Mouse (Mus musculus) hindbrain, embryonic 13.5 days (tissue): ENCODE data around the gene Tpd52l2. TPM values are rescaled to one million over a fixed set of nuclear protein-coding genes. Genes with fewer than 3 reads are reported as not detected.

Source experiments
- ATAC-seq: fragments of 200-750 bp; cut with Nextera tagmentation; 2 replicates; pipeline ENCODE4 v1.8.0; 2017; ENCODE audit warnings: moderate TSS enrichment; ENCODE audit not compliant: low FRiP score
- H3K27ac ChIP-seq: fragments of 300-500 bp; sonication (generic); 2 replicates; pipeline ENCODE4 v1.5.1; 2015; ENCODE audit warnings: inconsistent platforms, mild to moderate bottlenecking, moderate library complexity
- H3K27me3 ChIP-seq: fragments of 300-500 bp; sonication (generic); 2 replicates; pipeline ENCODE4 v1.6.1; 2015; ENCODE audit warnings: mild to moderate bottlenecking, inconsistent platforms
- H3K36me3 ChIP-seq: fragments of 300-500 bp; sonication (generic); 2 replicates; pipeline ENCODE4 v1.6.1; 2015; ENCODE audit warnings: mild to moderate bottlenecking, inconsistent platforms
- H3K4me1 ChIP-seq: fragments of 300-500 bp; sonication (generic); replicated peaks from 2 replicates; pipeline ENCODE4 v1.6.1; 2015; ENCODE audit warnings: inconsistent platforms
- H3K4me2 ChIP-seq: fragments of 300-500 bp; sonication (generic); 2 replicates; pipeline ENCODE4 v1.6.1; 2015; ENCODE audit warnings: inconsistent platforms, mild to moderate bottlenecking, moderate library complexity
- H3K4me3 ChIP-seq: fragments of 300-500 bp; sonication (generic); 2 replicates; pipeline ENCODE4 v1.5.1; 2015; ENCODE audit warnings: mild to moderate bottlenecking, inconsistent platforms
- H3K9ac ChIP-seq: fragments of 300-500 bp; sonication (generic); 2 replicates; pipeline ENCODE4 v1.6.1; 2015; ENCODE audit warnings: mild to moderate bottlenecking, inconsistent platforms
- H3K9me3 ChIP-seq: fragments of 300-500 bp; sonication (generic); 2 replicates; pipeline ENCODE4 v1.6.1; 2016; ENCODE audit warnings: inconsistent platforms
- WGBS: fragments of 180-500 bp; shearing (Covaris S2); methylation state at CpG from one replicate; pipeline ENCODE4 v1.1.7; 2015; 5-methylcytosine and 5-hydroxymethylcytosine counted together
- polyA plus RNA-seq: library from polyadenylated mRNA; unstranded; fragments of >200 nt; fragmentation: Nextera tagmentation; extraction: Ambion mirVana; gene quantifications from 2 replicates; pipeline ENCODE4 v1.2.1, GENCODE M21; 2015

Gene Tpd52l2
- polyA plus RNA-seq, result 116 and 121 TPM in 2 replicates

DNA sequence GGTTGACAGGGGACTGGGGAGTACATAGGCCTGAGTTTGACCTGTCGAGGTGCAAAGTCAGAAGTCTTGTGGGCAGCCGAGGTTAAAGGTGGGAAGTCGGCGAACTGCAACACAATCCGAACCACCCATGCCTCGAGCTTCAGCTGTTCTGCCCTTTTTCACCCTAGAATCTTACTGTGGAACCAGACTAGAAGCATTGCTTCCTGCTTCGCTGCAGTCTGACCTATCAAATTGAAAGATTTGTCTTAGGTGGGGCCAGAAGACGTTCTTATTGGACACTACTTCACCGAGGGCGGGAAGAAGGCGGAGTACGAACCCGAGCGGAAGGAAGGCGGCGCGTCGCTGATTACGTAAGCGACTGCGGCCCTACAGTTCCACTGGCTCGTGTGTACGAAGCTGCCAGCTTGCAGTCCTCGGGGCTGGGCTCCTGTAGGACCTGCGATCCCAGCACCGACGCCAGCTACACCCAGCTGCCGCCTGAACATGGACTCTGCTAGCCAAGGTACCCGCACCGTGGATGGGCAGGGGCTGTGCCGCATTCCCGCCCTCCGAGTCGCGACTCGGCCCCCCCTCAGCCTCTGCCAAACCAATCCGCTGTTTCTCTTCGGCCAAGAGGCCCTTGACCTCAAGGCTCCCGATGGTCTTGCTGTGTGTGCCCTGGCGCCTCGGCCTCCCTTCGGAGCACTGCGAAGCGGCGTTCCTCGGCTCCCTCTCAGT is at the start of gene Tpd52l2:
Gene Tpd52l2 (plus strand): TSS at position 312 of the 717 bp plus-strand sequence.
- peak; percentile 97 for ATAC-seq
- H3K4me1 ChIP-seq, result peaks cover 20% of the 10 kb centered on the region
- no peaks in the 10 kb centered on the region for H3K9me3 ChIP-seq
- H3K4me3 ChIP-seq, result peak within 1 kb of the TSS; percentile 91
- H3K9ac ChIP-seq, result peak within 1 kb of the TSS; percentile 95
- peak within 1 kb of the TSS; percentile 99 for H3K4me2 ChIP-seq
- H3K27me3 ChIP-seq, result no peaks in the 10 kb centered on the region
- WGBS, result under 1% methylated on average over 46 of the region's 46 CpGs
- peaks cover 27% of the 10 kb centered on the region for H3K36me3 ChIP-seq
- peak within 1 kb of the TSS; percentile 90 for H3K27ac ChIP-seq

- ATAC-seq, result no peak
- Histone ChIP-seq H3K9ac (no peak overlapping the region), H3K36me3 (no peaks in the 10 kb centered on the region), H3K4me3 (no peak overlapping the region), H3K27me3 (no peaks in the 10 kb centered on the region), H3K4me1 (peaks cover 11% of the 10 kb centered on the region), H3K4me2 (no peak overlapping the region), H3K27ac (no peak overlapping the region), H3K9me3 (0 out of 2 replicates have a peak, but pooled peaks cover 3% of the 10 kb centered on the region)
- WGBS, result 81% methylated on average over 4 of the region's 4 CpGs
These were observed 44.8 kb upstream of the Tpd52l2 start for GRCm38 (mm10) chr2:181452181-181452580.

GRCm38 (mm10) chr2:181453274-181453673 is 43.7 kb upstream of the Tpd52l2 start:
- H3K9me3 ChIP-seq, result 0 out of 2 replicates have a peak, but pooled peaks cover 3% of the 10 kb centered on the region
- WGBS, result 38% methylated on average over 1 of the region's 1 CpGs
- ATAC-seq, result no peak
- peaks cover 20% of the 10 kb centered on the region for H3K4me1 ChIP-seq
- no peaks in the 10 kb centered on the region for H3K36me3 ChIP-seq
- no peak overlapping the region for H3K9ac ChIP-seq
- no peaks in the 10 kb centered on the region for H3K27me3 ChIP-seq
- H3K4me2 ChIP-seq, result no peak overlapping the region
- no peak overlapping the region for H3K4me3 ChIP-seq
- H3K27ac ChIP-seq, result no peak overlapping the region

DNA sequence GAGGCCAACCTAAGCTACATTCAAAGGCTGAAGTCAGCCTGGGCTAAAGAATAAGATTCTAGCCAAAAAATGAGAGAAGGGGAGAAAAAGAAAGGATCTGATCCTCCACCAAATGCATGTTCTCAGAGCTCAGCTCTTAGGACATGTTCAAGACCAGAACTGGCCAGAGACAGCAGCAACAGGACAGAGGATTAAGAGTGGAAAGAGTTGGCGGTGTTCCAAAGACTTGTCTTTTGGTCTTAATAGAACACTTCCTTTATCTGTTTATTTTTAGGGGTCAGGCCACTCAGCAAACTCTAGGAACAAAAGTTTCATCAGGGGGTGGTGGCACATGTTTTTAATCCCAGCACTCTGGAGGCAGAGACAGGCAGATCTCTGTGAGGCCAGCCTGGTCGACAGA is 41.0 kb upstream of the Tpd52l2 start:
- WGBS, result 80% methylated on average over 2 of the region's 2 CpGs
- Histone ChIP-seq H3K4me1 (peaks cover 36% of the 10 kb centered on the region), H3K4me2 (no peak overlapping the region), H3K4me3 (no peak overlapping the region), H3K27me3 (peaks cover 11% of the 10 kb centered on the region), H3K9ac (no peak overlapping the region), H3K27ac (no peak overlapping the region), H3K9me3 (0 out of 2 replicates have a peak, but pooled peaks cover 3% of the 10 kb centered on the region), H3K36me3 (no peaks in the 10 kb centered on the region)
- ATAC-seq, result no peak

DNA sequence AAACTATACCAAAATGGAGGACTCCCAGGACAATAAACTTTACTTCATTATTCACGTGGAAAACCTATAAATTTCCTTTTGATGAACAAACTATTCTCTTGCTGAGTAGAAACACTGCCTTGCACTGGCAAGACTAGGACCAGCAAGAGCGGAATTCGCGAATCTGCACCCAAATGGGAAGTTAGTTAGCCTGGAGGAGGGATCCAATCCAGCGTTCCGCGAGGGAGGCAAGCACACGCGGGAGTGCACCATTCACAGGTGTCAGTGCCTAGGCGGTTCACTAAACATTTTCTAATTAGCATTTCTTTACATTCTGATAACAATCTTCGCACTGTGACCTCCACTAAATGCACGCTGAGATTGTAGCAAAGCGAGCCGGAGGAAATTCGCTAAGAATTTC is 39.1 kb upstream of the Tpd52l2 start:
- Histone ChIP-seq H3K36me3 (no peaks in the 10 kb centered on the region), H3K9me3 (0 out of 2 replicates have a peak, but pooled peaks cover 3% of the 10 kb centered on the region), H3K27me3 (peaks cover 19% of the 10 kb centered on the region), H3K9ac (peak overlapping the region; percentile 95), H3K4me3 (peak overlapping the region; percentile 98), H3K4me1 (peaks cover 31% of the 10 kb centered on the region), H3K27ac (no peak overlapping the region), H3K4me2 (peak overlapping the region; percentile 93)
- no peak for ATAC-seq
- 3% methylated on average over 15 of the region's 15 CpGs for WGBS

- peak; percentile 40 for ATAC-seq
- Histone ChIP-seq H3K9me3 (no peaks in the 10 kb centered on the region), H3K27ac (peak overlapping the region; percentile 85), H3K36me3 (no peaks in the 10 kb centered on the region), H3K4me3 (peak overlapping the region; percentile 98), H3K27me3 (peaks cover 19% of the 10 kb centered on the region), H3K4me2 (peak overlapping the region; percentile 93), H3K9ac (peak overlapping the region; percentile 95), H3K4me1 (peaks cover 37% of the 10 kb centered on the region)
- WGBS, result under 1% methylated on average over 68 of the region's 72 CpGs
These were observed 38.4 kb upstream of the Tpd52l2 start for GRCm38 (mm10) chr2:181458411-181459152.

- H3K27ac ChIP-seq, result peak within 1 kb of the TSS; percentile 85
- no peaks in the 10 kb centered on the region for H3K9me3 ChIP-seq
- peak; percentile 89 for ATAC-seq
- H3K4me2 ChIP-seq, result peak within 1 kb of the TSS; percentile 93
- peaks cover 37% of the 10 kb centered on the region for H3K4me1 ChIP-seq
- WGBS, result 0% methylated on average over 29 of the region's 83 CpGs
- H3K36me3 ChIP-seq, result no peaks in the 10 kb centered on the region
- peaks cover 19% of the 10 kb centered on the region for H3K27me3 ChIP-seq
- H3K4me3 ChIP-seq, result peak within 1 kb of the TSS; percentile 98
- peak within 1 kb of the TSS; percentile 95 for H3K9ac ChIP-seq
These were observed 37.7 kb upstream of the Tpd52l2 start, which contains the start of gene Zbtb46 for GRCm38 (mm10) chr2:181459153-181459672. Gene Zbtb46, minus strand, starts transcription at chr2:181459426.

GRCm38 (mm10) chr2:181459673-181460621 is 37.0 kb upstream of the Tpd52l2 start:
- Histone ChIP-seq H3K27me3 (peaks cover 24% of the 10 kb centered on the region), H3K9ac (peak overlapping the region; percentile 95), H3K4me1 (peaks cover 37% of the 10 kb centered on the region), H3K27ac (peak overlapping the region; percentile 40), H3K36me3 (no peaks in the 10 kb centered on the region), H3K4me3 (peak overlapping the region; percentile 98), H3K9me3 (no peaks in the 10 kb centered on the region), H3K4me2 (peak overlapping the region; percentile 93)
- WGBS, result under 1% methylated on average over 69 of the region's 71 CpGs
- peak; percentile 67 for ATAC-seq

- no peak for ATAC-seq
- no peak overlapping the region for H3K4me3 ChIP-seq
- no peaks in the 10 kb centered on the region for H3K36me3 ChIP-seq
- H3K9me3 ChIP-seq, result no peaks in the 10 kb centered on the region
- H3K4me1 ChIP-seq, result peaks cover 37% of the 10 kb centered on the region
- H3K27me3 ChIP-seq, result peaks cover 26% of the 10 kb centered on the region
- no peak overlapping the region for H3K4me2 ChIP-seq
- H3K27ac ChIP-seq, result no peak overlapping the region
- 93% methylated on average over 1 of the region's 1 CpGs for WGBS
- H3K9ac ChIP-seq, result no peak overlapping the region
These were observed 35.3 kb upstream of the Tpd52l2 start for GRCm38 (mm10) chr2:181461536-181462100.

GRCm38 (mm10) chr2:181462604-181463003 is 34.3 kb upstream of the Tpd52l2 start:
- Histone ChIP-seq H3K9me3 (no peaks in the 10 kb centered on the region), H3K4me3 (no peak overlapping the region), H3K4me1 (peaks cover 29% of the 10 kb centered on the region), H3K36me3 (no peaks in the 10 kb centered on the region), H3K27ac (no peak overlapping the region), H3K4me2 (no peak overlapping the region), H3K9ac (no peak overlapping the region), H3K27me3 (peaks cover 26% of the 10 kb centered on the region)
- ATAC-seq, result no peak
- WGBS, result 91% methylated on average over 1 of the region's 1 CpGs

DNA sequence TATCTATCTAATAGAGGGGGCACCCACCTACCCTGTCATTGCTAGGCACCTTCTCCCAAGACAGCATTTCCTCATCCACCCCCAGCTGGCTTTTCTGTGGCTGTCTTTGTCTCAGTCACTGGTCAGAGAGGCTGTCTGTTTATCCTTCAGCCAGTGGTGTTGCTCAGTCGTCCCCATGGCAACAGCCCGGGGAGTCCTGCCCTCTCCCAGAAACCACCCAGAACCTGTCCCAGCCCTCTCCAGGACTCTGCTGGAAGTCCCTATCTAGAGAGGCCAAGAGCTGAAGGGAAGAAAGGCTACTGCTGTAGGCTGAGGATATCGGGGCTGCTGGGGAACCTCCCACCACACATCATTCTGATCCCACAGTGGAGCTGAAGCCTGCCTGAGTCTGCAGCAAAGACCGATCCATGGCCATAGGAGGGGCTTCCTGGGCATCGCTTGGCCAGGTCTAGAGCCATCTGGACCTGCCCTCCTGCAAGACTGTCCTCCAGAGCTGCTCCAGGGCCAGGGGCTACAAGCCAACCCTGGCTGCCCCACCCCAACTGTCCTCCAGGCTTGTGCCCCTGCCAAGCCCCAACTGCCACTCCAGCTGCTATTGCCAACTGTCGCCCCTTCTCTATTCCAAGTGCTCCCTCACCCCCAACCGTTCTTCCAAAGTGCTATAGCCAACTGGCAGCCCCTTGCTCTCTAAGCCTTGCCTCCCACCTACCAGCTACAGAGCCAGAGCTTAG is 33.8 kb upstream of the Tpd52l2 start:
- Histone ChIP-seq H3K4me2 (peak overlapping the region; percentile 15; the same call in 1 of the 2 replicates), H3K27me3 (peaks cover 26% of the 10 kb centered on the region), H3K36me3 (no peaks in the 10 kb centered on the region), H3K4me1 (peaks cover 23% of the 10 kb centered on the region), H3K9ac (no peak overlapping the region), H3K4me3 (no peak overlapping the region), H3K9me3 (no peaks in the 10 kb centered on the region), H3K27ac (no peak overlapping the region)
- 46% methylated on average over 7 of the region's 7 CpGs for whole genome bisulfite sequencing
- no peak for ATAC-seq
